Mouse (Mus musculus) erythroblast, embryonic 14.5 days (primary cell): Measurements from ENCODE around the gene Sult2a2. TPM values are rescaled to one million over a fixed set of nuclear protein-coding genes. Genes with fewer than 3 reads are reported as not detected.
"Not testable (repeated sequence)": the region's sequence is repeated elsewhere in the genome, so short reads cannot be mapped to it uniquely, and the experiment has no call there.

Experiments
- H3K27me3 ChIP-seq: 2 replicates; pipeline ENCODE4 v1.6.1; 2012; ENCODE audit warnings: inconsistent platforms; ENCODE audit not compliant: control insufficient read depth
- H3K36me3 ChIP-seq: 2 replicates; pipeline ENCODE4 v1.6.1; 2012; ENCODE audit warnings: mild to moderate bottlenecking, inconsistent platforms; ENCODE audit not compliant: control insufficient read depth
- H3K4me1 ChIP-seq: 2 replicates; pipeline ENCODE4 v1.6.1; 2012; ENCODE audit warnings: inconsistent platforms; ENCODE audit not compliant: control insufficient read depth
- H3K4me3 ChIP-seq: replicated peaks from 2 replicates; pipeline ENCODE3; 2012; ENCODE audit warnings: moderate library complexity, mild to moderate bottlenecking, inconsistent platforms
- H3K9me3 ChIP-seq: 2 replicates; pipeline ENCODE4 v1.6.1; 2012; ENCODE audit warnings: low read length, inconsistent platforms, mixed read lengths; ENCODE audit not compliant: control insufficient read depth
- GATA1 ChIP-seq: IDR thresholded peaks from 2 replicates; pipeline ENCODE4 v1.6.1; 2012; ENCODE audit warnings: low read length, inconsistent platforms, mixed read lengths
- TAL1 ChIP-seq: IDR thresholded peaks from 3 replicates; pipeline ENCODE4 v1.6.1; 2012; ENCODE audit warnings: low read length, inconsistent platforms, mixed read lengths
- polyA plus RNA-seq: library from polyadenylated mRNA; stranded (reverse); fragments of >175 nt; gene quantifications from 2 replicates; pipeline ENCODE4 v1.2.3, GENCODE M21; 2012

Sult2a2 gene
- not detected in 2 replicates for polyA plus RNA-seq

- H3K36me3 ChIP-seq, H3K4me1 ChIP-seq, H3K4me3 ChIP-seq: not testable (repeated sequence)
Observed at GRCm38 (mm10) chr7:13733205-13733604, at the start of gene Sult2a2. Gene Sult2a2, plus strand, starts transcription at chr7:13733505.

GRCm38 (mm10) chr7:13813913-13814312 lies 80.6 kb downstream of the Sult2a2 start:
- no peaks in the 10 kb centered on the region for H3K4me1 ChIP-seq
- peaks cover 12% of the 10 kb centered on the region for H3K9me3 ChIP-seq
- H3K36me3 ChIP-seq, result no peaks in the 10 kb centered on the region
- no peaks in the 10 kb centered on the region for H3K27me3 ChIP-seq
- TF ChIP-seq GATA1 (no peak), TAL1 (no peak)
- H3K4me3 ChIP-seq, result no peak overlapping the region

More at GRCm38 (mm10) chr7:13733205-13733604, at the start of gene Sult2a2:
- H3K9me3 ChIP-seq, H3K27me3 ChIP-seq: not testable (repeated sequence)

Other genes with a start within 250 kb of the Sult2a2 start
- not detected in 2 replicates for gene Bsph2, start 162.4 kb upstream of the Sult2a2 start, polyA plus RNA-seq
- gene Sult2a5, start 109.5 kb upstream of the Sult2a2 start, polyA plus RNA-seq, result not detected in 2 replicates
- gene Sult2a1, start 103.9 kb downstream of the Sult2a2 start, polyA plus RNA-seq, result not detected in 2 replicates